Mouse (Mus musculus): Measurements from ENCODE around the gene Apbb2. TPM values are rescaled to one million over a fixed set of nuclear protein-coding genes. Genes with fewer than 3 reads are reported as not detected.

The Apbb2 gene
- total RNA-seq, 2 experiments from 2014 or later, result 67.6 to 69.2 TPM

DNA sequence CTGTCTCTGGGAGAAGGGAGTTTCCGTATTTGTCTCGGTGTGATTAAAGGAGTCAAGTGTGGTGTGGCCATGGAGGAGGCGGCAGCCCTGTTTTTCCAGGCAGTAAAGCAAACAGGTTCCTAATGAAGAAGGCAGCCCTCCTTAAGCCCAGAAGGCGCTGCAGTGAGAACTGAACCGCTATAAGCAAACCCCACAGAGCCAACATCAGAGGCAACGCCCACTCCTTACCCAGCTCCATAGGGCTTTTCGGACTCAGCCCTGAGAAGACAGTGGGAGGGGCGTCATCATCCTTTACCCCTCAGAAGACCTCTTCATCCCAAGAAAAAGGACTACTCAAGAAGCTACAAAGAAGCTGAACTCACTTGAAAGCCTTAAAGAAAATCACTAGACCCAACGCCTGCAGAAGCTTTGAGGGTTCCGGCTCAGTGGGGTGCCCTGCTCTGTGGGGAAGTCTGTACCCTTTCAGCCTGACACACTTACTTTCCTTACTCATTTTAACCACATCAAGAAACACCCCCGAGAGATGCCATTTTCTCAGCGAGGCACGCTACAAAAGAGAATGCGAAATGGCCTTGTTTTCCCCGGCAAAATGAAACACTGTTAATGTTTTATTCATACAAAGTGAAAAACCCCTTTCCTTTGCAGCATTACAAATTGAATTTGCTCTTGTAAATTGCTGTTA lies 258.7 kb downstream of the Apbb2 start:
- intact Hi-C loops (cut with DNase I), result no loop called here
- DNase-seq, result no peak

DNA sequence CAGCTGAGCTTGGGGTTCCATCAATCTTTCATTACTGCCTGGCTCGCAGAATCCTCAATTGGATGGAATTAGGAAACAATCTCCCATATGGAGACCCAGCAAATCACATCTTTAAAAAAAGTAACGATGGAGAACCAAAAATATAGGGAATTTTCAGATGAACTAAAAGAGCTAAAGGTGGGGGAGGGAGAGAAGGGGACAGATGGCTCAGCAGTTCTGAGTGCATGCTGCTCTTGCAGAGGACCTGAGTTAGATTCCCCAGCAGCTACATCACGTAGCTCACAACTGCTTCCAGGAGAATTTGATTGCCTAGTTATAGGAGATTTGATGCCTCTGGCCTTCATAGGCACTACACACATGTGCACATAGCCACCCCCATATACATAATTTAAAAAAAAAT lies 263.4 kb downstream of the Apbb2 start:
- DNase-seq, result no peak
- intact Hi-C loops (cut with DNase I), result no loop called here

DNA sequence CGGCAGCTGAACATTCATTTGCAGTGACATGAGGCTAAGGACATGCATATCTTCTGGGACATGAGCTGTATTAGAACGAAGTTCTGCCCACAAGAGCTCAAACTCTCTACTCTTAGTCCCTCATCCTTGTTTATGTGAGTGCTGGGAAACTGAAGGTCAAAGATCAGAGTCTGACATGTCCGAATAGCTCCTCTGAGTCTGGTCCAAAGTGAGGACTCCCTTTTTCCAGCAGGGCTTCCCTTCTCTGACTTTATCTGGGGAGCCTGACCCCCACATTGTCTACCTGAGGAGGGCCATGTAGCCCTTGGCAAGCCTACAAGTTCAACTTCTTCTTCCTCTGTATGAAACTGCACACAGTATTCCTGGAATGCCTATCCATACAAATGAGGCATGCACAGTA lies 264.7 kb downstream of the Apbb2 start:
- intact Hi-C loops (cut with DNase I), result no loop called here
- DNase-seq, result no peak

GRCm38 (mm10) chr5:66351836-66352390 lies 266.7 kb downstream of the Apbb2 start:
- DNase-seq, result no peak
- intact Hi-C loops (cut with DNase I), result no loop called here

DNA sequence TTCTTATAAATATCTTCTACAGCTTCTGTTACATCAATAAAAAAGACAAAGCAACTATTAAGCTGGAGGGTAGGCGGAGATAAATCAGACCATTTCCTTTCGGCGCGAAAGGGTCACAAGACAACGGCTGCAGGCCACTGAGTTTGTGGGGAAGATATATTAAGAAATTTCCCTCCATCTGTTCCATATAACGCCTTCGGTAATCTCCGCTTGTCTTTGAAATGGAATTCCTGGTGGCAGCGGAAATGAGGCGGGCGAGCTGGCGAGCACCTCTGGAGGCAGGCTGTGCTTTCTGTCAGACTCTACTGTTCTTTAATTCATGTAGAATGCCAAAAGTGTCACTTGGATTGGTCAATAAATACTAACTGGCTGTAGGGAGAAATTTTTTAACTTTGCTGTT lies 267.5 kb downstream of the Apbb2 start:
- DNase-seq, result peak in 1 of 2 experiments; percentile 30
- intact Hi-C loops (cut with DNase I), result no loop called here

- DNase-seq, result no peak
- intact Hi-C loops (cut with DNase I), result no loop called here
Measured at GRCm38 (mm10) chr5:66350611-66351010, 268.0 kb downstream of the Apbb2 start.

GRCm38 (mm10) chr5:66348421-66348820 lies 270.2 kb downstream of the Apbb2 start:
- intact Hi-C loops (cut with DNase I), result no loop called here
- DNase-seq, result no peak

GRCm38 (mm10) chr5:66346756-66347155 lies 271.8 kb downstream of the Apbb2 start:
- intact Hi-C loops (cut with DNase I), result no loop called here
- no peak for DNase-seq

GRCm38 (mm10) chr5:66345140-66345539 lies 273.4 kb downstream of the Apbb2 start:
- intact Hi-C loops (cut with DNase I), result no loop called here
- DNase-seq, result no peak

DNA sequence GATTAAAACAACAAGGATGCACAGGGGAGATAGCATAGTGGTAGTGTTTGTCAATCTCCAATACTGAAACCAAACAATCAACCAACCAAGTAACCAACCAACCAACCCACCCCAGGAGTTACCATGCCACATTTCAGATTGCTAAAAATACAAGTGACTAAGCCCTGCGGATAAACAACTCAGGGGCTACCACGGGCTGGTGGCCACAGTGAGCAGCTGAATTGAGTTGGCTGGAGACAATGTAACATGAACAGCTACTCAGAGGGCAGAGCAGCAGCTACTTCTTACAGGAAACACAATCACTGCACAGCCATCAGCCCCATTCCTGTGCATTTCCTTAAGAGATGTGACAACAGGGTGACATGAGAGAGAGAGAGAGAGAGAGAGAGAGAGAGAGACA lies 274.4 kb downstream of the Apbb2 start:
- no peak for DNase-seq
- intact Hi-C loops (cut with DNase I), result no loop called here

GRCm38 (mm10) chr5:66342285-66342684 lies 276.3 kb downstream of the Apbb2 start:
- intact Hi-C loops (cut with DNase I), result no loop called here
- no peak for DNase-seq

GRCm38 (mm10) chr5:66341848-66342247 lies 276.7 kb downstream of the Apbb2 start:
- intact Hi-C loops (cut with DNase I), result no loop called here

DNA sequence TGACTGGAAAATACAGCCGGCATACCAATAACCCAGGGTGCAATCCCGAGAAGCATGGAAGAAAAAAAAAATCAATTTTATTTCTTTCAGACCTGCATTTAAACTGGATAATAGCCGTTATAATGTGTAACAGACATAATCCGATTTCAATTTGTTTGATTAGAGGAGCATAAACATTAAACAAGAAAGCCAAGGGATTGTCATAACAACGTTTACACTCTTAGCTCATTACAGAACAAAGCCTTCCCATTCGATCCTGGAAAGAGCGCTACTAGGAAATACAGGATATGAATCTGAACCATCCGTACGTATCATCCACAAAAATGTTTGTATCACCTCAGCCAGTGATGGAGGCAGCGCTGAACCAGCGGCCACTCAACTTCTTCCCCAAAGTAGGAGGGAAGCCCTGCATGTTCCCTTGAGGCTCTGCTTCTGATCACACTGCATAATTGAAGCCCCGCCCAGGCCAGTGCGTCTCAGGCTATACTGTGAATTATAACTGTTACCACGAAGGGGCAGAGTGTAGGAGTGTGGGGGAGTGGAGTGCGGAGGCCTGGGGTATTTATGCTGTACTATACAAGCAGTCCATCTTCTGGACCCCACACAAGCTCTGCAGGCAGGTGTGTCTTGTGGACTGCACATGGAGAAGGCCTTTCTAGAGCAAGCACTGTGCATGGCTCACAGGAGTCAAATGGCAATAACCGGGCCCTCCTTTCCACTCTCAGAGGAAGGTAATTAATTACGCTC lies 278.1 kb downstream of the Apbb2 start:
- intact Hi-C loops (cut with DNase I), result no loop called here
- no peak for DNase-seq

More at GRCm38 (mm10) chr5:66341848-66342247, 276.7 kb downstream of the Apbb2 start:
- DNase-seq, result no peak

DNA sequence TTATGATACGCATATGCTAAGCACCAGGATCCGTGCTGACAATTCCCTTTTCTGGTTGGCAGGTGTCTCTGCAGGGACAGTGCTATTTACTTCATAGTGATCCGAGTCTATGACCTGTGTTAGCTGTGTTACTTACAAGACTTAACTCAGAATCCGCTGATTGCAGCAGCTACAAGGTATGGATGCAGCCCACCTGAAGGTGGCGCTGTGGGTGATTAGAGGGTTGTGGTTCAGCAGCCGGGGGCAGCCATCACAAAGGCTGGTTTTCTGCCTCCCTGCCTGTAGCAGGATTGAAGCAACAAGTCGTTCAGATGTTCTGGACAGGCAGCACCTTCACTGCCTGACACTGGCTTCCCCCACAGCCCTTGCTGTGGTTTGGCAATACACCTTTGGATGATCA lies 280.0 kb downstream of the Apbb2 start:
- peak in 1 of 2 experiments; percentile 49 for DNase-seq
- intact Hi-C loops (cut with DNase I), result no loop called here

DNA sequence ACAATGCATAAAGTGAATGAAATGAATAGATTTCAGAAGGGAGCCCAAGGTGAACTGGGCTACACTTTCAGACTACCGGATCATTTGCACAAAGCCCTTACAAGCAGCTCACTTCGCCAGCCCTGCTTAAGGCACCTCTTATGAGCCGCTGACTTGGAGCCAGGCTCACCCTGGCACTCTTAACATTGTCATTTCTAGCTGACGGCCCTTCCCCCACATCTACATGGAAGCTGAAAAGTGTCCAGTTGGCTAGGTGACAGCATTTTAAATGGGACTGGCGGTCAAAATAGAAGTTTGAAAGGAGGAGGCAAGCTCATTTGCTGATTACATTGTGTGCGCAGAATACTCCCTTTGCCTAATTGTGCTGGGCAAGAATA lies 280.6 kb downstream of the Apbb2 start:
- peak; percentile 84 to 86 for DNase-seq
- intact Hi-C loops (cut with DNase I), result no loop called here

DNA sequence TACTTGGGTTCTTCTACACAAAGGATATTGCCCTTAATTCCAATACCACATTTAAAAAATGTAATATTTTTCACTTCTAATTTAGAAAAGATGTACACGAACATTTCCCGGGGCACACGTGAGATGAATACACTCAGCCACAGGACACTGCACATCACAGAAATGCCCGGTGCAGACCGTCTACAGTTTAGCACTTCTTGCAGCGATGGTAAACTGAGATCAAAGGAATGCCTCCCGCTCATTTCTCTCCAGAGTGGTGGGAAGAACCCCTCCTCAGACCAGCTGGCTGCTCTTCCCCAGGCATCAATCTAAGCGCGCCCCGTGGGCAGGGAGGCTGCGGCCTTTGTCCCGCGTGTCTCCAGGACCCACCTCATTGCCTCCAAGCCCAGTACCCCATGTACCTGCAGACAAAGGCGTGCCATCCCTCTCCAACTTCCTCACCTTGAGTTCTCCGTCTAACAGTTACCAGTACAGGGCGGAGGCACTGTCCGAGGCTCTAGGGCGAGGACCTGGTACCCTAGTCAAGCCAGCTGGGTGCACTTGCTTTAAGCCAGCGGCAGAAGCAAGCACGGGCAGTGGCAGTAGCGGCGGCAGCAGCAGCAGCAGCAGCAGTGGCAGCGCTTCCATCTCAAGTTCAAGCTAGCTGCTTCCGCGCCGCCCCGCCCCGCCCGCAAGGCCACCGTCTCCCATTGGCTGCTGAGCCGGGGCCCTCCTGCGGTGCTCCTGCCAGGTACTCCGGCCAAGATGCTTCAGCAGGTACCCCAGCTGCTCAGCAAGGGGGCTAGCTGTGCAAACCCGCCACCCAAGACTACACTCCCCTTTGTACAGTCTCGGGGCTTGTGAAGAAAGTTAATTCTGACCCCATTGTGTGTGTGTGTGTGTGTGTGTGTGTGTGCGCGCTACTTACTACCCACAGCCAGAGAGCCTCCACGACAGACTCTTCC lies 281.3 kb downstream of the Apbb2 start:
- DNase-seq, result peak; percentile 72 to 73
- intact Hi-C loops (cut with DNase I), result no loop called here

GRCm38 (mm10) chr5:66330806-66331205 lies 287.8 kb downstream of the Apbb2 start:
- DNase-seq, result no peak
- intact Hi-C loops (cut with DNase I), result no loop called here

DNA sequence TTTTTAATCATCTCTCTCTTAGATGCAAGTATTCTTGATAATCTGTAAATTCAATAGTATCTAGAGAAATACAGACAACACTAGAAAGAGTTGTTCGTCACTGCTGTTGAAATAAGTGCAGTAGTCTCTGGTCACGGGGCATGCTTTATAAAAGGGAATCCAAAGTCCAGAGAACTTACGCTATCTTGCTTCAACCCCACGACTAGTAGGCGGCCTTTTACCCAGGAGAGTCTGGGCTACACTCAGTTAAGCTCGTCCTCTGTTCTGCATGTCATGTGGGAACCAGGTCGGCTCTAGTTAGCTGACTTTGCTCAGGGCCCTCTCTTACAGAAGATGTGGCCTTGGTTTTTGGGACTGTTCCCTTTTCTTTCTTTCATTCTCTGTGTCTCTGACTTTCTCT lies 289.8 kb downstream of the Apbb2 start:
- DNase-seq, result no peak
- intact Hi-C loops (cut with DNase I), result no loop called here

DNA sequence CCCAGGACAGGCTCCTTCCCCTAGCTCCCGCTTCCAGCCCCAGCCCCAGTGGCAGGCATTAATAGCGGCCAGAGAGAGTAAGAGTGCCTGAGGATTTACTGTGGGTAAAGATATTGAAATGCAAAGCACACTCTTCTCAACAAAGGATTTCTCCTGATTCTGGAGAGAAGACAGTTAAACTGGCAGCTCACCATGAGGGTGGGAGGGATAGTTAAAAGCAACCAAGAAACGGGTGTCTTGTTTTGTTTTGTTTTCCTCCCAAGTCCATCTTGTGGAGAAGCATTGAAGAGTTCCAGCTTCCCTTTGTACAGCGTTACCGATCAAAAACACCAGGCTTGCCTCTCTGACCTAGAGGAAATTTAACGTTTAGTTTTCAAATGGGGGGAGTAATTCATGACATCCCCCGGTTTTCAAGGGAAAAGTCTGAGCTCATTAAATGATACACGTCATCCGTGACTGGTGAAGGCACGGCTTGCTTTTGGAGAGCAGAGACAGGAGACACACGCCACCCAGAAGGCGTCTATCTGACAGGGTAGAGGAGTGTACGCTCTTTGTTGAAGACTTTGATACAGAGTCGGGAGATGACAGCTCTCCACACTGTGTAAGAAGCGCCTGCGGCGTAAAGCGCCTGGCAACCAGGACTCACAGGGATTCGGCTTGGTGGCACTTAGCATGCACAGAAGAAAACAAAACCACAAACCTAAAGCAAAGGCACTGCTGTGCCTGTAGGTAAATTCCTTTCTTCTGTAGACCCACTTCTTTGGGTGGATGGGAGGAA lies 290.4 kb downstream of the Apbb2 start:
- intact Hi-C loops (cut with DNase I), result no loop called here
- no peak for DNase-seq

GRCm38 (mm10) chr5:66326395-66326794 lies 292.2 kb downstream of the Apbb2 start:
- intact Hi-C loops (cut with DNase I), result no loop called here
- peak in 1 of 2 experiments; percentile 42 for DNase-seq
